Mouse (Mus musculus): ENCODE data around the gene Pcdh7.

- TF ChIP-seq EP300 (IDR thresholded peaks at IDR 0.05; ENCODE audit: insufficient read depth, low read depth, low read length) (no peak), CTCF (IDR thresholded peaks at IDR 0.05; ENCODE audit: low read depth, low read length) (no peak), POLR2A (IDR thresholded peaks at IDR 0.05; ENCODE audit: insufficient read depth, low read length) (no peak)
These were observed 150.1 kb downstream of the Pcdh7 start for GRCm38 (mm10) chr5:57867906-57868305.

All from ES-Bruce4 (cell line).